Mouse (Mus musculus): ENCODE measurements around the gene Fgfr2.

Fgfr2 gene

GRCm38 (mm10) chr7:132273741-132274513 lies 849.2 kb downstream of the Fgfr2 start:
- no peak for DNase-seq

GRCm38 (mm10) chr7:132272984-132273383 lies 850.2 kb downstream of the Fgfr2 start:
- DNase-seq = no peak

GRCm38 (mm10) chr7:132270364-132270763 lies 852.8 kb downstream of the Fgfr2 start:
- DNase-seq = no peak

GRCm38 (mm10) chr7:132269661-132270060 lies 853.5 kb downstream of the Fgfr2 start:
- DNase-seq = no peak

GRCm38 (mm10) chr7:132267721-132268498 lies 855.2 kb downstream of the Fgfr2 start:
- DNase-seq = no peak

GRCm38 (mm10) chr7:132264763-132265162 lies 858.4 kb downstream of the Fgfr2 start:
- DNase-seq = no peak

GRCm38 (mm10) chr7:132263186-132263585 lies 860.0 kb downstream of the Fgfr2 start:
- DNase-seq = no peak

DNA sequence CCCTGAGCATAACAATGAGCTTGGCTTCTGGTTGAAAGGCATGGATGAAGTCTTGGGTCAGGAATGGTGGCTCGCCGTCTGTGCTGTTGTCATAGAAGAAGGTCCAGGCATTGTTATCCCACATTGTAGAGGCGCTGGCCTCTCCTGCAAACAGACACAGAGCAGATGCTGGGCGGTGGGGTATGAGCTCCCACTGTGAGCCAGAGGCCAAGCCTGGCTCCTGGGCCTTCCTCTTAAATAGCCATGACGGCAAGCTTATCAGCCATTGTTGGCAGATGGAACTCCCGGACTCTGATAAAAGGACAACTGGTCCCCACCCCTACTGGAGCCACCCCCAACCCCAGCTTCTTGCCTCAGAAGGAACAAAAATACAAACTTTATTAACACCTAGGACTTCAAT lies 860.5 kb downstream of the Fgfr2 start:
- DNase-seq = peak; percentile 56

GRCm38 (mm10) chr7:132261885-132262284 lies 861.3 kb downstream of the Fgfr2 start:
- peak; percentile 74 for DNase-seq

DNA sequence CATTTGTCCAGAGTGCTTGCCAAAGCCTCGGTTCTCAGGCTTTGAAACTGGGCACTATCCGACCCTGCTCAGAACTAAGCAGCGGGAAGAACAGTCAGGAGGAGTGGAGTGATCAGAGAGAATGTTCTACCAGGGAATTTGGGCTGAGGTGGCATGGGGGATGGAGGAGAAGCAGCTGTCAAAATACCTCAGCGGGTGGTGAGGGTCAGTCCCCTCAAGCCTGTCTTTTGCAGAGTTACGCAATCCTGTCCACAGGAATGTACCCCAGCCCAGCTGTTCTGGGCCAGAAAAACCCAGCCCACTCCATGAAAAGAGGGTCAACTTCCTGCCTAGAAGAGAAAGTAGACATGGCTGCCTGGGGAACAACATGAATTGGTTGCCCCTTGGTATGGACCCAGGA lies 862.5 kb downstream of the Fgfr2 start:
- no peak for DNase-seq

- DNase-seq = no peak
These were observed 864.3 kb downstream of the Fgfr2 start for GRCm38 (mm10) chr7:132258817-132259216.

GRCm38 (mm10) chr7:132258216-132258615 lies 864.9 kb downstream of the Fgfr2 start:
- no peak for DNase-seq

GRCm38 (mm10) chr7:132253513-132253912 lies 869.6 kb downstream of the Fgfr2 start:
- no peak for DNase-seq

DNA sequence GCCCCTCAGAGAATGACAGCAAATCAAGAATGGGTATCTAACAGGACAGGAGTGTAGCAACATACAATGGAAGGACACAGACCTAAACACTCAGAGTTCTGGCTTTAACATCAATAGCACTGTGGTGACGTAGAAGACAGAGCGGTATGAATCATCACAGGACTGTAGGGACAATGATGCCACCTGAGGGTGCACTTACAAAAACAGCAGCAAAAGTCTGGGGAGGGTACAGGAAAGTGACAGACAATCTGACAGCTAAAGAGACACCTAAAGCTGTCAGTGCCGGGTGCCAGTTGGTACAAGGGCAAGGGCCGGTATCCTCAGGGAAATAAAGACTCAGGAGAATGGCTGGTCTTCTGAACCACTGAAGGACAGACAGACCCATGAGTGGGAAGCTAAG lies 870.1 kb downstream of the Fgfr2 start:
- DNase-seq = no peak

GRCm38 (mm10) chr7:132249563-132250119 lies 873.5 kb downstream of the Fgfr2 start:
- no peak for DNase-seq

- peak; percentile 16 for DNase-seq
These were observed 875.6 kb downstream of the Fgfr2 start for GRCm38 (mm10) chr7:132247567-132247966.

DNA sequence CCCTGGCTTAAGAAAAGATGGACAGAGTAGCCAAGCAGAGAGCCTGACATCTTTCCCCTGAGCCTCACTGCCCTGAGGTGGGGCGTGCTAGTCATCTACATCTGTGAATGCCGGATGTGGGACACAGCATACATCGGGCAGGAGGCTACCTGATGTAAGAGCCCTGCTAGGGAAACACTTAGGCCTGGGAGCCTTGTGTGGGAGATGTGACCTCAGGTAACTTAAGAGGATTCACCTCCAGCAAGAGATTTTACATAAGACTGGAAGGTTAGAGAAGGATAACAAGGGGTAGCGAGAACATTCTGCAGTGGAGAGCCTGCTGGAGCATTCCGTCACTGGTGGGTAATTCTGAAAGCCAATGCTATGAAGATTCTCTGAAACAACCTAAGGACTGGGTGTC lies 876.1 kb downstream of the Fgfr2 start:
- no peak for DNase-seq

GRCm38 (mm10) chr7:132245730-132246129 lies 877.4 kb downstream of the Fgfr2 start:
- no peak for DNase-seq

- DNase-seq = no peak
These were observed 878.5 kb downstream of the Fgfr2 start for GRCm38 (mm10) chr7:132244637-132245036.

GRCm38 (mm10) chr7:132243225-132243624 lies 879.9 kb downstream of the Fgfr2 start:
- no peak for DNase-seq

GRCm38 (mm10) chr7:132242617-132243141 lies 880.5 kb downstream of the Fgfr2 start:
- DNase-seq = peak; percentile 56

- no peak for DNase-seq
These were observed 884.2 kb downstream of the Fgfr2 start for GRCm38 (mm10) chr7:132238921-132239320.

DNA sequence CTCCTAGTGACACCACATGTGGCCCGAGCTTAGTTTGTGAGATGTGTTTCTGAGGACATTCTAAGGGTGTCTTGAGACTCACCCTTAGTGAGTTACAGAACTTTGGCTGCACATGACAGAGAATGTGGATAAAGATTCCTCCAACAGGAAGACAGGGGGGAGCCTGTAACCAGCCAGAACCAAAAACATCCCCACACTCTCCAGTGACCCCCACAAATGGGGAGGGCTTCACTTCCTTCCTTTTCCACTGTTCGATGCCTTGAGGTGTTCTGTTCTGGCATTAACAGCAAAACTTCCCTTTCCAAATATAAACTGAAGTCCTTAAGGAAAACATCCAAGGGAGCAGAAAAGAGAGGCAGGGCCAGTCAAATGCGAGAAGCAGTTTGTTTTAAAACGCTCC lies 886.0 kb downstream of the Fgfr2 start:
- no peak for DNase-seq

- no peak for DNase-seq
These were observed 886.4 kb downstream of the Fgfr2 start for GRCm38 (mm10) chr7:132236789-132237188.
